Mouse (Mus musculus) MEL (cell line): ENCODE results near the gene Myt1l. TPM values are rescaled to one million over a fixed set of nuclear protein-coding genes. Genes with fewer than 3 reads are reported as not detected.

Experiments
- DNase-seq: peaks from one replicate; pipeline ENCODE4 v3.0.0; 2011; ENCODE audit warnings: low read depth, low spot score
- H3K27ac ChIP-seq: 2 replicates; pipeline ENCODE4 v1.5.1; 2012; ENCODE audit warnings: low read depth, mild to moderate bottlenecking, control low read depth, low read length, moderate library complexity; ENCODE audit not compliant: control insufficient read depth
- H3K27me3 ChIP-seq, 2 experiments: fragments of 150-350 bp in 1 of 2; sonication (generic) in 1 of 2; 2 replicates each; pipeline ENCODE4 v1.6.1; 2012; ENCODE audit warnings: low read length in 2 of 2, mild to moderate bottlenecking in 2 of 2, improper control_type of control experiment in 1 of 2, moderate library complexity in 1 of 2; ENCODE audit not compliant: insufficient read depth in 2 of 2, control insufficient read depth in 1 of 2
- H3K36me3 ChIP-seq, 2 experiments: 2 replicates each; pipeline ENCODE4 v1.6.1; 2012 to 2014; ENCODE audit warnings: low read length in 2 of 2, improper control_type of control experiment in 1 of 2, inconsistent platforms in 1 of 2, mild to moderate bottlenecking in 1 of 2; ENCODE audit not compliant: insufficient read depth in 2 of 2, control insufficient read depth in 1 of 2
- H3K4me1 ChIP-seq, 2 experiments: fragments of 150-350 bp in 1 of 2; sonication (generic) in 1 of 2; 2 replicates each; pipeline ENCODE4 v1.6.1; 2012; ENCODE audit warnings: low read length in 2 of 2, improper control_type of control experiment in 1 of 2, mild to moderate bottlenecking in 1 of 2; ENCODE audit not compliant: insufficient read depth in 2 of 2, control insufficient read depth in 1 of 2
- H3K4me3 ChIP-seq, 2 experiments: fragments of 150-350 bp in 1 of 2; sonication (generic) in 1 of 2; 2 replicates each; pipeline ENCODE4 v1.5.1; 2012; ENCODE audit warnings: low read depth in 2 of 2, low read length in 2 of 2, mild to moderate bottlenecking in 2 of 2, moderate library complexity in 2 of 2, control low read depth in 1 of 2, improper control_type of control experiment in 1 of 2; ENCODE audit not compliant: control insufficient read depth in 1 of 2, insufficient read depth in 1 of 2
- H3K79me2 ChIP-seq: 2 replicates; pipeline ENCODE4 v1.6.1; 2012; ENCODE audit warnings: mild to moderate bottlenecking, low read length, moderate library complexity; ENCODE audit not compliant: control insufficient read depth, poor library complexity, insufficient read depth
- H3K9ac ChIP-seq: 2 replicates; pipeline ENCODE4 v1.6.1; 2012; ENCODE audit warnings: low read depth, mild to moderate bottlenecking, control low read depth, low read length, moderate library complexity; ENCODE audit not compliant: control insufficient read depth, poor library complexity, severe bottlenecking
- H3K9me3 ChIP-seq: fragments of 150-350 bp; sonication (generic); replicated peaks from 2 replicates; pipeline ENCODE4 v1.6.1; 2012; ENCODE audit warnings: mild to moderate bottlenecking, low read length, improper control_type of control experiment, moderate library complexity; ENCODE audit not compliant: insufficient read depth
- CHD1 ChIP-seq: IDR thresholded peaks from 2 replicates; pipeline ENCODE4 v1.6.1; 2012; ENCODE audit warnings: low read depth, mild to moderate bottlenecking, inconsistent platforms, low read length, improper control_type of control experiment
- CHD2 ChIP-seq: IDR thresholded peaks from 2 replicates; pipeline ENCODE4 v1.6.1; 2011; ENCODE audit warnings: low read length, improper control_type of control experiment
- CTCF ChIP-seq, 3 experiments: IDR thresholded peaks in 2 of 3; conservative IDR thresholded peaks in 1 of 3; 2 replicates each; pipeline ENCODE4 v1.5.1; 2011 to 2012; ENCODE audit warnings: low read length in 3 of 3, low read depth in 2 of 3, mild to moderate bottlenecking in 2 of 3, improper control_type of control experiment in 1 of 3, inconsistent platforms in 1 of 3, mixed read lengths in 1 of 3, moderate library complexity in 1 of 3; ENCODE audit not compliant: control insufficient read depth in 1 of 3, insufficient read depth in 1 of 3, poor library complexity in 1 of 3, severe bottlenecking in 1 of 3
- E2F4 ChIP-seq: IDR thresholded peaks from 2 replicates; pipeline ENCODE4 v1.6.1; 2011; ENCODE audit warnings: low read depth, low read length, improper control_type of control experiment, borderline replicate concordance
- ELF1 ChIP-seq: IDR thresholded peaks from 2 replicates; pipeline ENCODE4 v1.6.1; 2014; ENCODE audit warnings: low read depth, mild to moderate bottlenecking, inconsistent platforms, low read length, improper control_type of control experiment, moderate library complexity
- EP300 ChIP-seq, 2 experiments: IDR thresholded peaks; 2 replicates each; pipeline ENCODE4 v1.6.1; 2011; ENCODE audit warnings: improper control_type of control experiment in 2 of 2, low read length in 2 of 2, low read depth in 1 of 2, mild to moderate bottlenecking in 1 of 2
- GABPA ChIP-seq: IDR thresholded peaks from 2 replicates; pipeline ENCODE4 v1.6.1; 2012; ENCODE audit warnings: low read depth, mild to moderate bottlenecking, inconsistent platforms, low read length, improper control_type of control experiment, moderate library complexity
- HCFC1 ChIP-seq: IDR thresholded peaks from 2 replicates; pipeline ENCODE4 v1.6.1; 2012; ENCODE audit warnings: low read depth, mild to moderate bottlenecking, inconsistent platforms, low read length, improper control_type of control experiment, moderate library complexity
- KAT2A ChIP-seq: conservative IDR thresholded peaks from 2 replicates; pipeline ENCODE4 v1.6.1; 2012; ENCODE audit warnings: low read depth, low read length, improper control_type of control experiment, inconsistent platforms
- MYC ChIP-seq: IDR thresholded peaks from 2 replicates; pipeline ENCODE4 v1.6.1; 2011; ENCODE audit warnings: low read depth, mild to moderate bottlenecking, low read length, improper control_type of control experiment, moderate library complexity
- NELFE ChIP-seq: IDR thresholded peaks from 2 replicates; pipeline ENCODE4 v1.6.1; 2011; ENCODE audit warnings: low read depth, low read length, improper control_type of control experiment
- NRF1 ChIP-seq: IDR thresholded peaks from 2 replicates; pipeline ENCODE4 v1.6.1; 2014; ENCODE audit warnings: low read depth, mild to moderate bottlenecking, inconsistent platforms, low read length, improper control_type of control experiment, moderate library complexity; ENCODE audit not compliant: poor library complexity, insufficient read depth, severe bottlenecking
- POLR2A ChIP-seq, 2 experiments: IDR thresholded peaks; 2 replicates each; pipeline ENCODE4 v1.6.1; 2011 to 2012; ENCODE audit warnings: low read length in 2 of 2, mild to moderate bottlenecking in 2 of 2, control low read depth in 1 of 2, improper control_type of control experiment in 1 of 2, low read depth in 1 of 2, moderate library complexity in 1 of 2; ENCODE audit not compliant: control insufficient read depth in 1 of 2, insufficient read depth in 1 of 2, poor library complexity in 1 of 2
- POLR2AphosphoS2 ChIP-seq: IDR thresholded peaks from 2 replicates; pipeline ENCODE4 v1.6.1; 2011; ENCODE audit warnings: low read length, improper control_type of control experiment
- RCOR1 ChIP-seq: IDR thresholded peaks from 2 replicates; pipeline ENCODE4 v1.6.1; 2012; ENCODE audit warnings: low read depth, mild to moderate bottlenecking, inconsistent platforms, low read length, improper control_type of control experiment
- SIN3A ChIP-seq: IDR thresholded peaks from 2 replicates; pipeline ENCODE4 v1.6.1; 2012; ENCODE audit warnings: low read length, improper control_type of control experiment, inconsistent platforms
- SMC3 ChIP-seq: IDR thresholded peaks from 2 replicates; pipeline ENCODE4 v1.6.1; 2011; ENCODE audit warnings: low read depth, low read length, improper control_type of control experiment
- UBTF ChIP-seq: IDR thresholded peaks from 2 replicates; pipeline ENCODE4 v1.6.1; 2012; ENCODE audit warnings: low read depth, mild to moderate bottlenecking, inconsistent platforms, low read length, improper control_type of control experiment, moderate library complexity, borderline replicate concordance; ENCODE audit not compliant: insufficient read depth
- ZNF384 ChIP-seq: IDR thresholded peaks from 2 replicates; pipeline ENCODE4 v1.6.1; 2012; ENCODE audit warnings: low read depth, mild to moderate bottlenecking, inconsistent platforms, low read length, improper control_type of control experiment
- polyA plus RNA-seq, 2 experiments: library from polyadenylated mRNA; stranded (reverse) in 1 of 2; unstranded in 1 of 2; fragments of >175 nt in 1 of 2; fragments of >200 nt in 1 of 2; gene quantifications; 2 replicates each; pipeline versions ENCODE4 v1.2.1 to v1.2.4; 2012; ENCODE audit warnings: low replicate concordance in 2 of 2, low read depth in 1 of 2; ENCODE audit not compliant: insufficient read length in 2 of 2, insufficient read depth in 1 of 2, missing spikeins in 1 of 2
- total RNA-seq: library from RNA; depleted of rRNA; stranded (reverse); fragments of 300-350 nt; gene quantifications from 2 replicates; pipeline ENCODE4 v1.2.3, GENCODE M21; 2012

Myt1l gene
- total and polyA plus RNA-seq, 3 experiments, result not detected

DNA sequence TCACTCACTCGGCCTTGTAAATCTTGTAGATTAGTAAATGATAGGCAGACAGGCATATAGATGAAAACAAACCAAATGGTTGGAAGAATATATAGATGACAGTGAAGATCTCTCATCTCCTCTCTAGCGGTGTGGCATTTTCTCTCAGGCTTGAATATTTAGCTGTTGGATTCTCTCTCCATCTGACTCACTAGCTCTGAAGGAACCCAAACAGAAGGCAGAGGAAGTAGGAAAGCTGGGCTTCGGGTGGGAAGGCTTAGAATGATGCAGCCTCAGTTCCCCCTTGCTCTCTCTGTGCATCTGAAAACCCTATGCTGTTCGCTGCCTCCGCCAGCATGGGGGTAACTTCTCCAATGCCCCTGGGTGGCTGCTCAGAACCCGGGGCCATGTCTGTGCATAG is 78.0 kb downstream of the Myt1l start:
- H3K36me3 ChIP-seq, result no peaks in the 10 kb centered on the region
- H3K4me3 ChIP-seq, result no peak overlapping the region
- no peak overlapping the region for H3K27ac ChIP-seq
- TF ChIP-seq ELF1 (no peak), UBTF (no peak), SIN3A (no peak), NELFE (no peak), EP300 (IDR thresholded peaks at IDR 0.05; ENCODE audit: low read depth in 1 of 2, low read length in 2 of 2) (no peak), HCFC1 (no peak)
- H3K9ac ChIP-seq, result no peak overlapping the region
- no peaks in the 10 kb centered on the region for H3K9me3 ChIP-seq
- DNase-seq, result no peak
- no peaks in the 10 kb centered on the region for H3K79me2 ChIP-seq
- H3K27me3 ChIP-seq, result no peaks in the 10 kb centered on the region
- H3K4me1 ChIP-seq, result no peaks in the 10 kb centered on the region

DNA sequence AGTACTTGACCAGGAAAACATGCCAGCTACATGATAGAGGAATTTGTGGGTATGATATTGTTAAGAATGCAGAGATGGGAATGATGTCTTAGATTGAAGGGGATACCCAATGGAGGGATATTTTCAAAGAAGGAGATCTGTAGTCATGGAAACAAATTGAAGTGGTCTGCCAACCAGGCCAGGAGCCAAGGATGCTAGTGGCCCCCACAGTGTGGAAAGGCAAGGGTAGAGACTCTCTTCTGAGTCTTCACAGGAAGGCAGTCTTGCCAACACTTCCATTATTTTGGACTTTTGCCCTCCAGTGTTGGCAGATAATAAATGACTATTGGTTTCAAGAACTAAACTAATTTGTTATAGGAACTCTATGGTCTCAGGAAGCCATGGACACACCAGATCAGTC is 89.6 kb downstream of the Myt1l start:
- no peaks in the 10 kb centered on the region for H3K36me3 ChIP-seq
- no peaks in the 10 kb centered on the region for H3K4me1 ChIP-seq
- DNase-seq, result no peak
- H3K9me3 ChIP-seq, result no peaks in the 10 kb centered on the region
- no peaks in the 10 kb centered on the region for H3K27me3 ChIP-seq
- no peaks in the 10 kb centered on the region for H3K79me2 ChIP-seq
- H3K4me3 ChIP-seq, result no peak overlapping the region
- TF ChIP-seq GABPA, result no peak
- no peak for TF ChIP-seq ELF1
- TF ChIP-seq ZNF384, result no peak
- TF ChIP-seq CHD1, result no peak
- TF ChIP-seq POLR2A (IDR thresholded peaks at IDR 0.05; ENCODE audit: control insufficient read depth in 1 of 2, insufficient read depth in 1 of 2, low read depth in 1 of 2, low read length in 2 of 2, poor library complexity in 1 of 2), result no peak
- H3K9ac ChIP-seq, result no peak overlapping the region
- no peak overlapping the region for H3K27ac ChIP-seq

DNA sequence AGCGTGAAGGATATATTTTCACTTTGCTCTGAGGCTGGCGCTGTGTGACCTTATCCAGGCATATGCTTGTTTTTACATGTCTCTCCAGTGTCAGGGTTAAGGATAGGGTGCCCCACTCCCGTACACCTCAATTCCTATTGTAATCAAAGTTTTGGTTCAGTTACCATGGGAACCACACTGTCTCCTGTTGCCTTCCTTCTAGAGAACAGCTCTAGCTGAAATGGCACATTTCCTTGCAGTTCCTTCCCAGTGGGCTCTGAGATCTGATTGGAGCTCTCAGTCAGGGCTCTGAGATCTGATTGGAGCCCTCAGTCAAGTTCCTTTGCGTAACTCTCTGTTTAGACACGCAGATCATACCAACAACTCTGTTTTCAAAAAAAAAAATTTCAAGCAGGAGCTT is 93.3 kb downstream of the Myt1l start:
- H3K36me3 ChIP-seq, result no peaks in the 10 kb centered on the region
- H3K9ac ChIP-seq, result no peak overlapping the region
- no peak for DNase-seq
- H3K27me3 ChIP-seq, result no peaks in the 10 kb centered on the region
- H3K4me3 ChIP-seq, result no peak overlapping the region
- H3K4me1 ChIP-seq, result no peaks in the 10 kb centered on the region
- TF ChIP-seq CHD2 (no peak), RCOR1 (no peak), CTCF (IDR thresholded peaks at IDR 0.05 in 2 of 3, conservative IDR thresholded peaks at IDR 0.05 in 1 of 3; ENCODE audit: control insufficient read depth in 1 of 3, insufficient read depth in 1 of 3, low read depth in 2 of 3, low read length in 3 of 3, poor library complexity in 1 of 3, severe bottlenecking in 1 of 3) (no peak), KAT2A (no peak), MYC (no peak), EP300 (IDR thresholded peaks at IDR 0.05; ENCODE audit: low read depth in 1 of 2, low read length in 2 of 2) (no peak), E2F4 (no peak), NRF1 (no peak), SMC3 (no peak), POLR2AphosphoS2 (no peak), GABPA (no peak)
- no peaks in the 10 kb centered on the region for H3K9me3 ChIP-seq
- H3K79me2 ChIP-seq, result no peaks in the 10 kb centered on the region
- no peak overlapping the region for H3K27ac ChIP-seq
